Mouse (Mus musculus): Measurements from ENCODE around the gene Dmd. TPM values are rescaled to one million over a fixed set of nuclear protein-coding genes. Genes with fewer than 3 reads are reported as not detected.

Gene Dmd
- 19.7 and 20.7 TPM in 2 replicates for polyA plus RNA-seq (2015; fragmentation: Nextera tagmentation; extraction: Ambion mirVana)

DNA sequence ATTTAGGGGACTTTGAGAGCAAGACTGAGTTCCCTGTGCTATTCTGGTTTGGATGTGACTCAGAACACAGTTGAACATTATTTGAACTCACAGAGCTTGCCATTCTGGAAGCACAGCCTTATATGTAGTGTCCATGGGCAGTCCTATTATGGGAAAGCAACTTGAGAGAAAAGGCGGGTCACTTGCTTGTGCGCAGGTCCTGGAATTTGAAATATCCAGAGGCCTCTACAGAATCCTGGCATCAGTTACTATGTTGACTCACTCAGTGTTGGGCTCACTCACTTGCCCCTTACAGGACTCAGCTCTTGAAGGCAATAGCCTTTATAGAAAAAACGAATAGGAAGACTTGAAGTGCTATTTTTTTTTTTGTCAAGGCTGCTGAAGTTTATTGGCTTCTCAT lies at the start of gene Dmd:
TSS of gene Dmd (plus strand) at position 241 of the 400 bp plus-strand sequence.
- no peak within 1 kb of the TSS for H3K9ac ChIP-seq
- no peak within 1 kb of the TSS for H3K27ac ChIP-seq
- ATAC-seq (ENCODE audit: insufficient number of reproducible peaks, insufficient read depth, low FRiP score, low TSS enrichment, low read depth) = no peak
- no peaks in the 10 kb centered on the region for H3K27me3 ChIP-seq
- H3K36me3 ChIP-seq = no peaks in the 10 kb centered on the region
- no peaks in the 10 kb centered on the region for H3K4me1 ChIP-seq
- WGBS = 58% methylated on average over 3 of the region's 3 CpGs
- H3K4me3 ChIP-seq = no peak within 1 kb of the TSS
- no peak within 1 kb of the TSS for H3K4me2 ChIP-seq
- no peaks in the 10 kb centered on the region for H3K9me3 ChIP-seq

DNA sequence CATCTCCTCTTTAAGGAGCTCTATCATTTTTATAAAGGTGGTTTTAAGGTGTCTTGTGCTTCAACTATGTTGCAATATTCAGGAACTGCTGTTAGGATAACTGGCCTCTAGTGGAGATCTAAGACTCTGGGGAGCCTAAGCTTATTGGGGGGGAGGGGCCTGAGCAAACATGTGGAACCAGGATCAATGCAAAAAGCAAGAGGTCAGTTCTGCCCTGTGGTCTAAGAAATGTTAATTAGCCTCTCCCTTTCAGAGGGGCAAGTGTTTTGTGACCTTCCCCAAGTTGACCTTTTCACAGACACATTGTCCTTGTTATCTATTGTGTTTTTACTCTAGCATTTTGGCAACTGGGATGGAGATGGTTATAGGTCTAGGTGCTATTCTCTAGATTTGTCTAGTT lies 47.2 kb upstream of the Dmd start:
- Histone ChIP-seq H3K4me1 (no peaks in the 10 kb centered on the region), H3K27me3 (no peaks in the 10 kb centered on the region), H3K9ac (no peak overlapping the region), H3K27ac (no peak overlapping the region), H3K4me3 (no peak overlapping the region), H3K4me2 (no peak overlapping the region), H3K36me3 (no peaks in the 10 kb centered on the region), H3K9me3 (no peaks in the 10 kb centered on the region)
- no peak for ATAC-seq (ENCODE audit: insufficient number of reproducible peaks, insufficient read depth, low FRiP score, low TSS enrichment, low read depth)

DNA sequence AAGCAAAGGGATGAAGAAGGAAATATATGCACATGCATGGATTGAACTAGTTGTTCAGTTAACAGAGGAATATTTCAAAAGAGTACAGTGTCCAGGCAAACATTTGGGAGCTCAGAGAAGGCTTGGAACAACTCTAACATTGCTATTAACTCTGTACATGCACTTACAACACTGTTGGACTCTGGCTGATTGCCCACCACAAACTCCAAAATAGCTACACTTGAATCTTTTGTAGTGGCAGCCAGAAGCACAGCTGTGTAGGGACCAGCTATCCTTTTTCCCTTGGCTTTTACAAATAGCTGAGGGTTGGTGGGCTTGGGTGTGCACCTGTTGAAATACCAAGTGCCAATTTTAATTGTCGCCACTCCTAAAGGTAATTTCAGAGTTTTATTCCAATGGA lies 39.0 kb downstream of the Dmd start:
- Histone ChIP-seq H3K4me3 (no peak overlapping the region), H3K27ac (no peak overlapping the region), H3K4me1 (no peaks in the 10 kb centered on the region), H3K36me3 (no peaks in the 10 kb centered on the region), H3K4me2 (no peak overlapping the region), H3K9me3 (no peaks in the 10 kb centered on the region), H3K9ac (no peak overlapping the region), H3K27me3 (no peaks in the 10 kb centered on the region)
- 86% methylated on average over 1 of the region's 1 CpGs for WGBS
- ATAC-seq (ENCODE audit: insufficient number of reproducible peaks, insufficient read depth, low FRiP score, low TSS enrichment, low read depth) = no peak

DNA sequence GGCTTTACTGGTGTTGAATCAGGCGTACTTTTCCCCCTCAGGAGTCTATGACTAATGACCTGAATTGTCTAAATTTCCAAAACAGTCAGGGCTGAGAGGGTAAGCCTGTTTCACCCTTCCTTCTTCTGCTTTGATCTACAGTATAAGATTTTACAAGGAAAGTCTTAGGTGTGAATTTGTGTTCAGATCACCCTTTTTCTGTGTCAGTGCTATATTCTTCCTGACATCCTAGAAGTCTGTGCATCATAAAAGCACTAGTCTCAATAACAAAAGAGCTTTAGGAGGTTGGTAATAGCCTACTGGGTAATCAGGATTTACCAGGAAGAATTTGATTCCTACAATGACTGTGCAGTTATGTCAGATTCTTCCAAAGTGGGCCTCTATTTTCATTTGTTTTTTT lies 101.5 kb downstream of the Dmd start:
- Histone ChIP-seq H3K9me3 (no peaks in the 10 kb centered on the region), H3K27ac (no peak overlapping the region), H3K36me3 (no peaks in the 10 kb centered on the region), H3K27me3 (no peaks in the 10 kb centered on the region), H3K4me1 (no peaks in the 10 kb centered on the region), H3K4me3 (no peak overlapping the region), H3K4me2 (no peak overlapping the region), H3K9ac (no peak overlapping the region)
- 74% methylated on average over 1 of the region's 1 CpGs for WGBS
- ATAC-seq (ENCODE audit: insufficient number of reproducible peaks, insufficient read depth, low FRiP score, low TSS enrichment, low read depth) = no peak

DNA sequence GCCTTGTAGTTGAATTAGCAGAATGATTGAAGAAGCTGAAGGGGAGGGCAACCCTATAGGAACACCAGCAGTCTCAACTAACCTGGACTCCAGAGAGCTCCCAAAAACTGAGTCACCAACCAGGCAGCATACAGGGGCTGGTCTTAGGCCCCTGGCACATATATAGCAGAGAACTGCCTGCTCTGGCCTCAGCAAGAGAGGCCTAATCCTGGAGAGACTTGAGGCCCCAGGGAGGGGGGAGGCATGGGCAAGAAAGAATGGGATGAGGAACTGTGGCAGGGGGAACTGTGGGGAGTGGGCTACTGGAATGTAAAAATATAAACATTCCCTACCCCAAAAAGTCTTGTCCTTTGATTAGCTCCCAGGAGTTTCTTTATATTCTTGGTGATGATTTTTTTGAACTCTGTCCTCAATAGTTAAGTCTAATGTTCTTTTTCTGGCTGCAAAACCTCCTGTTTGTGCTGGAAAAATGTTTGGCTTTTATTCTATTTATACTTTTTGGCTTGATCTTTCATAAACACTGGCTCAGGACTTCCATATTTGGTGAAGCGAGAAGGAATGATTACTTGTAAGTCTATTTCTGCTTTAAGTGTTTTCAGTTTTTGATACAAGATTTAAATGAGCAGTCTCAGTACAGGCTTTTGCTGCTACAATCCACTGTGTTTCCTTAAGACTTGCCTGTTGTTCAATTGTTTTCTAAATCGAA lies 167.7 kb downstream of the Dmd start:
- H3K36me3 ChIP-seq = no peaks in the 10 kb centered on the region
- H3K4me2 ChIP-seq = no peak overlapping the region
- no peaks in the 10 kb centered on the region for H3K9me3 ChIP-seq
- 63% methylated on average over 2 of the region's 2 CpGs for WGBS
- no peak overlapping the region for H3K9ac ChIP-seq
- no peak for ATAC-seq (ENCODE audit: insufficient number of reproducible peaks, insufficient read depth, low FRiP score, low TSS enrichment, low read depth)
- no peaks in the 10 kb centered on the region for H3K27me3 ChIP-seq
- no peaks in the 10 kb centered on the region for H3K4me1 ChIP-seq
- H3K27ac ChIP-seq = no peak overlapping the region
- H3K4me3 ChIP-seq = no peak overlapping the region

DNA sequence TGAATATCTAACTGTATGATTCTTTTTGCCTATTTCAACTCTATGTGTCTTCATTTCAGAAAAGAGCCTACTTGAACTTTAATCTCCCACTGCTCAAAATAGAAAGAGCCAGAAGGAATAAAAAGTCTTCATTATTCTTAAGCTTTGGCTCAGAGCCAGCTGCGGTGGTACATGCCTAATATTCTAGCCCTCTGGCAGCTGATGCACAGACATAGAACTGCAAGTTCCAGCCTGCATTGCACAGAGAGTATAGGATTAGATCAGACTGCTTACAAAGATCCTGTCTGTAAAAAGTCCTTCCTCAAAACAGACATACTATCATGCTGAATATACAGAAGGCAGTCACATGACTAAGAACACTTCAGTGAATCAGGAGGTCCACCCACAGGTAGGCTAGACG lies 168.5 kb downstream of the Dmd start:
- Histone ChIP-seq H3K4me3 (no peak overlapping the region), H3K9me3 (no peaks in the 10 kb centered on the region), H3K4me1 (no peaks in the 10 kb centered on the region), H3K36me3 (no peaks in the 10 kb centered on the region), H3K9ac (no peak overlapping the region), H3K4me2 (no peak overlapping the region), H3K27me3 (no peaks in the 10 kb centered on the region), H3K27ac (no peak overlapping the region)
- ATAC-seq (ENCODE audit: insufficient number of reproducible peaks, insufficient read depth, low FRiP score, low TSS enrichment, low read depth) = no peak
- WGBS = 61% methylated on average over 2 of the region's 2 CpGs

DNA sequence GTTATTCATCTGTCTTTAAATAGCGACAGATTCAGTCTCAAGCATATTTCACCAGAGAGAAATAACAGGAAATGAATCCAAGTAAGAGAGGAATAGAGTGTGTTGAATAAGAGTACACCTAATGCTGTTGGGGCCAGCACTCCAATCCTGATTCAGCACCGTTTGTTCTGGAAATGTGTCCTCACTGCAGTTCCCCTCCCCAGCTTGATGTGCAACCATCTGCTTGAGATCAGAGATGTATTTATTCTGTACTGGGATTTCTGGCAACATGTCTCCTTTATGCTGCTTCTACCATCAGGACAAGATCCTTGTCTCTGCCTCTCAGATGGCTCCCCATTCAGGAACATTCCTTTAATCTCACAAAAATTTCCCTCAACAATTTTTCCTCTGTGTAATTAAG lies 271.9 kb downstream of the Dmd start:
- ATAC-seq (ENCODE audit: insufficient number of reproducible peaks, insufficient read depth, low FRiP score, low TSS enrichment, low read depth) = no peak
- WGBS = 67% methylated on average over 2 of the region's 2 CpGs
- H3K4me3 ChIP-seq = no peak overlapping the region
- H3K27ac ChIP-seq = no peak overlapping the region
- no peaks in the 10 kb centered on the region for H3K9me3 ChIP-seq
- H3K9ac ChIP-seq = no peak overlapping the region
- no peak overlapping the region for H3K4me2 ChIP-seq
- no peaks in the 10 kb centered on the region for H3K27me3 ChIP-seq
- H3K36me3 ChIP-seq = no peaks in the 10 kb centered on the region
- no peaks in the 10 kb centered on the region for H3K4me1 ChIP-seq

DNA sequence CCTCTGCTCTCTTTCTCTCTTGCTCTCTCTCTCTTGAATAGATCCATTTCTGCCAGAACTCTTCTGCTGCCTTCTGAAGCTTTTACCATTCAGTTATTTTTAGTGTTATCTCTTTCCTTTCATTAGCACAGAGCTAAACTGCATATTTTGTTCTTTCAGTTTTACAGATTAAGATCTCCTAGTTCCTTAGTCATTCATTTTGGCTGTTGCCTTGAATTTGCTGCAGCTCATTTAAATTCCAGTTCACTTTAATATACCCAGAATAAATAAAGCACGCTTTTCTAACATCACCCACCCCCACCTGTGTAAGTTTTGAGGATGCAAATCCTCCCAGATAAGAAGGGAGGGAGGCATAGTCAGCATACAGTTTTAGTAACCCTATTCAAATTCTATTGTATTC lies 272.4 kb downstream of the Dmd start:
- H3K27ac ChIP-seq = no peak overlapping the region
- H3K4me3 ChIP-seq = no peak overlapping the region
- no peak for ATAC-seq (ENCODE audit: insufficient number of reproducible peaks, insufficient read depth, low FRiP score, low TSS enrichment, low read depth)
- no peaks in the 10 kb centered on the region for H3K27me3 ChIP-seq
- H3K4me1 ChIP-seq = no peaks in the 10 kb centered on the region
- WGBS = 41% methylated on average over 1 of the region's 1 CpGs
- H3K9me3 ChIP-seq = no peaks in the 10 kb centered on the region
- H3K36me3 ChIP-seq = no peaks in the 10 kb centered on the region
- no peak overlapping the region for H3K9ac ChIP-seq
- no peak overlapping the region for H3K4me2 ChIP-seq

DNA sequence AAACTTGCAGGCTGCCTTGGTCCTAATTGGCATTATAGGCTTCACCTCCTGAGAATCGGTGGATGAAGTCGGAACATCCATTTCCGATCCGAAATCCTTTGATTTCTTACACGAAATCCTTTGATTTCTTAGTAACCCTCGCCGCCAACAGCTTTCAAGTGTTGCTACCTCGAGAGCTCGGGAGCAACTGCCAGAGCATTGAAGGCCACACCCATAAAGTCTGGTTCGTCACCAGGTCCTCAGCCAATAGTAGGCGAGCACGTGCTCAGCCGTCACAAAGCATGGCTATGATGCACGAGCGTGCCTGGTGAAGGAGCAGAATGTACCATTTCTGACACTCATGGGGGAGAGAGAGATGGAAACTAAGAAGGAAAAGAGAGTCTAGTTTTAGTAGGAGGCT lies 538.9 kb downstream of the Dmd start, which contains the start of gene Tsga8:
TSS of gene Tsga8 (minus strand) at position 327 of the 400 bp plus-strand sequence.
- Histone ChIP-seq H3K4me1 (no peaks in the 10 kb centered on the region), H3K36me3 (no peaks in the 10 kb centered on the region), H3K27me3 (no peaks in the 10 kb centered on the region), H3K9ac (no peak within 1 kb of the TSS), H3K4me3 (no peak within 1 kb of the TSS), H3K9me3 (no peaks in the 10 kb centered on the region), H3K4me2 (no peak within 1 kb of the TSS), H3K27ac (no peak within 1 kb of the TSS)
- ATAC-seq (ENCODE audit: insufficient number of reproducible peaks, insufficient read depth, low FRiP score, low TSS enrichment, low read depth) = no peak
- 91% methylated on average over 15 of the region's 15 CpGs for WGBS

DNA sequence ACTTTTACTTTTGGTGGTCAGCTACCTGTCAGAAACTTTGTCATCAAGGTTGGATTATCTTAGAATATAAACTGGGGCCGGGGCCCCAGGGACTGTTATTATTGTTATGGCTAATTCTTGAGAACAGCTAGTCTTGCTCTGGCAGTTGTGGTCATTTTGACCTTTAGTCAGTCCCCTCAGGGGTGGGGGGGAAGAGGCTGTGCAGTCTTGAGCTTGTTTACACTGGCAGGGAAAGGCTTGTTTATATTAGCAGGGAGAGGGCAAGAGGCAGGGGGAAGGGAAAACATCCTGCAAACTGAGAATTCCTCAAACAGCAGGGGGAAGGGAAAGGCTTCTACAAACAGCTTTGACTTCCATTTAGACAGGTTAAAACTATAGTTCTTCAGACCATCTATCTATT lies 726.3 kb downstream of the Dmd start:
- H3K9me3 ChIP-seq = no peaks in the 10 kb centered on the region
- no peak overlapping the region for H3K4me2 ChIP-seq
- no peaks in the 10 kb centered on the region for H3K36me3 ChIP-seq

DNA sequence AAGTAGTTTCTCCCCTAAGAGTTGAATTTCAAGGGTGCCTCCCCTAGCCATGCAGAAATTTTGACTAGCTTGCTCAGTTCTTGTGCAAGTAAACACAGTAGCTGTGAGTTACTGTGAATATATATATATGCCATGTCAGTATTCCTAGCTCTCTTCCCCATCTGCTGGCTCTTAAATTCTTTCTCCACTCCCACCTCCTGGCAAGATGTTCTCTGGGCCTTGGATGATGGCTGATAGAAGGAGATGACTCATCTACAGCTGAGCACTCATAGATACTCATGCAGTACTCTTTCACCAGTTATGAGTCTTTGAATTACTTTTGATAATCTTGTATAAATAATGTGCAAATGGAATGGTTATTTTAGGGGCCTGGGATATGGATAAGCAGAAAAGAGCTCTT lies 737.9 kb downstream of the Dmd start:
- no peaks in the 10 kb centered on the region for H3K9me3 ChIP-seq
- H3K4me3 ChIP-seq = no peak overlapping the region
- no peaks in the 10 kb centered on the region for H3K27me3 ChIP-seq
- H3K36me3 ChIP-seq = no peaks in the 10 kb centered on the region
- no peak overlapping the region for H3K9ac ChIP-seq
- H3K4me2 ChIP-seq = no peak overlapping the region
- no peaks in the 10 kb centered on the region for H3K4me1 ChIP-seq
- no peak for ATAC-seq (ENCODE audit: insufficient number of reproducible peaks, insufficient read depth, low FRiP score, low TSS enrichment, low read depth)
- H3K27ac ChIP-seq = no peak overlapping the region

More for the DNA sequence above, 726.3 kb downstream of the Dmd start:
- ATAC-seq (ENCODE audit: insufficient number of reproducible peaks, insufficient read depth, low FRiP score, low TSS enrichment, low read depth) = no peak
- H3K27ac ChIP-seq = no peak overlapping the region
- no peaks in the 10 kb centered on the region for H3K27me3 ChIP-seq
- H3K4me1 ChIP-seq = no peaks in the 10 kb centered on the region
- no peak overlapping the region for H3K4me3 ChIP-seq
- H3K9ac ChIP-seq = no peak overlapping the region
- WGBS = 23% methylated on average over 1 of the region's 1 CpGs

DNA sequence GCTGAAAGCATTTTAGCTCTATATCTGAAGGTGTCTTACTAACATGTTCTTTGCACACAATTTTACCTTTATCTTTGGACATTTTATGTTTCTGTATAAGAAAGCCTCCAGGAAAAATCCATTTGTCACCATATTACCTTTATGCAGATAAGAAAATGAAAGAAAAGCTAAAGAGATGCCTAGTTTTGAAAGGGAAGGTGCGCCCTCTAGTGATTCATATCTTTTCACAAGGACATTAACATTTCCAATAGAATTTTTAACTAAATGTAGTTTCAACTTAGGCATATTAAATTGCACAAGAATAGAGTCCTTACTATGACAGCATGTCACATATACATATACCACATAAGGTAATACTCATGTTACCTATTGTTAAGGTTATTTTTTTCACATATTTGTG lies 791.9 kb downstream of the Dmd start:
- Histone ChIP-seq H3K4me2 (no peak overlapping the region), H3K9ac (no peak overlapping the region), H3K4me1 (no peaks in the 10 kb centered on the region), H3K27me3 (no peaks in the 10 kb centered on the region), H3K36me3 (no peaks in the 10 kb centered on the region), H3K4me3 (no peak overlapping the region), H3K27ac (no peak overlapping the region), H3K9me3 (no peaks in the 10 kb centered on the region)
- no peak for ATAC-seq (ENCODE audit: insufficient number of reproducible peaks, insufficient read depth, low FRiP score, low TSS enrichment, low read depth)
- 10% methylated on average over 1 of the region's 1 CpGs for WGBS

All from embryonic facial prominence, embryonic 13.5 days (tissue).